Mouse (Mus musculus): Measurements from ENCODE around the gene Defa23. TPM values are rescaled to one million over a fixed set of nuclear protein-coding genes. Genes with fewer than 3 reads are reported as not detected.
"Not testable (repeated sequence)": the region's sequence is repeated elsewhere in the genome, so short reads cannot be mapped to it uniquely, and the experiment has no call there.

Gene Defa23
- polyA plus RNA-seq (2014; fragmentation: Nextera tagmentation; extraction: Ambion mirVana): not detected in 2 replicates

- not testable (repeated sequence) for ATAC-seq (ENCODE audit: low read depth); H3K4me2 ChIP-seq (ENCODE audit: low read depth, low read length); H3K36me3 ChIP-seq (ENCODE audit: control insufficient read depth, insufficient read depth, low read length); H3K27ac ChIP-seq (replicated peaks; ENCODE audit: low read depth, low read length); H3K9ac ChIP-seq (ENCODE audit: low read depth, low read length); H3K27me3 ChIP-seq (replicated peaks; ENCODE audit: control insufficient read depth, insufficient read depth, low read length); H3K4me3 ChIP-seq (ENCODE audit: low read depth, low read length); H3K4me1 ChIP-seq (ENCODE audit: control insufficient read depth, insufficient read depth, low read length); H3K9me3 ChIP-seq (ENCODE audit: control insufficient read depth, low read length); DNase-seq (ENCODE audit: low spot score)
- no CpG with 5 or more reads among the region's 1 CpGs for WGBS
These were observed at the start of gene Defa23 for GRCm38 (mm10) chr8:21054747-21055146. Gene Defa23 (plus strand): TSS chr8:21055047.

DNA sequence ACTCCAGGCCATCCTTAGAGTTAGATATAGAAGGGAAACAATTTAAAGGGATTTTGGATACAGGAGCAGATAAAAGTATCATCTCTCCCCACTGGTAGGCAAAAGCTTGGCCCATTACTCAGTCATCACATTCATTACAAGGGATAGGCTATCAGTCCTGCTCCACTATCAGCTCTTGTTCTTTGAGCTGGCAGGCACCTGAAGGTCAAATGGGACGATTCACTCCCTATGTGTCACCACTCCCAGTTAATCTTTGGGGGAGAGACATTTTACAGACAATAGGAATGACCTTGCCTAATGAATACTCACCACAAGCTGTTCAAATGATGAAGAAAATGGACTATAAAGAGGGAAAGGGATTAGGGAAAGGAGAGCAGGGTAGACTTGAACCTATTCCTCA, 48.0 kb upstream of the Defa23 start:
- ATAC-seq (ENCODE audit: low read depth): no peak
- H3K27me3 ChIP-seq (replicated peaks; ENCODE audit: control insufficient read depth, insufficient read depth, low read length): no peaks in the 10 kb centered on the region
- 16% methylated on average over 1 of the region's 1 CpGs for WGBS
- H3K4me1 ChIP-seq (ENCODE audit: control insufficient read depth, insufficient read depth, low read length): no peaks in the 10 kb centered on the region
- no peak overlapping the region for H3K4me2 ChIP-seq (ENCODE audit: low read depth, low read length)
- no peaks in the 10 kb centered on the region for H3K36me3 ChIP-seq (ENCODE audit: control insufficient read depth, insufficient read depth, low read length)
- no peak for DNase-seq (ENCODE audit: low spot score)
- H3K4me3 ChIP-seq (ENCODE audit: low read depth, low read length): no peak overlapping the region
- H3K9ac ChIP-seq (ENCODE audit: low read depth, low read length): no peak overlapping the region
- 0 out of 2 replicates have a peak, but pooled peaks cover 4% of the 10 kb centered on the region for H3K9me3 ChIP-seq (ENCODE audit: control insufficient read depth, low read length)
- H3K27ac ChIP-seq (replicated peaks; ENCODE audit: low read depth, low read length): no peak overlapping the region

GRCm38 (mm10) chr8:21008578-21008977, 46.3 kb upstream of the Defa23 start:
- not testable (repeated sequence) for H3K9me3 ChIP-seq (ENCODE audit: control insufficient read depth, low read length); H3K4me3 ChIP-seq (ENCODE audit: low read depth, low read length); H3K27ac ChIP-seq (replicated peaks; ENCODE audit: low read depth, low read length); H3K4me1 ChIP-seq (ENCODE audit: control insufficient read depth, insufficient read depth, low read length); H3K9ac ChIP-seq (ENCODE audit: low read depth, low read length); H3K27me3 ChIP-seq (replicated peaks; ENCODE audit: control insufficient read depth, insufficient read depth, low read length); H3K4me2 ChIP-seq (ENCODE audit: low read depth, low read length); DNase-seq (ENCODE audit: low spot score); H3K36me3 ChIP-seq (ENCODE audit: control insufficient read depth, insufficient read depth, low read length); ATAC-seq (ENCODE audit: low read depth)
- WGBS: 45% methylated on average over 6 of the region's 6 CpGs

DNA sequence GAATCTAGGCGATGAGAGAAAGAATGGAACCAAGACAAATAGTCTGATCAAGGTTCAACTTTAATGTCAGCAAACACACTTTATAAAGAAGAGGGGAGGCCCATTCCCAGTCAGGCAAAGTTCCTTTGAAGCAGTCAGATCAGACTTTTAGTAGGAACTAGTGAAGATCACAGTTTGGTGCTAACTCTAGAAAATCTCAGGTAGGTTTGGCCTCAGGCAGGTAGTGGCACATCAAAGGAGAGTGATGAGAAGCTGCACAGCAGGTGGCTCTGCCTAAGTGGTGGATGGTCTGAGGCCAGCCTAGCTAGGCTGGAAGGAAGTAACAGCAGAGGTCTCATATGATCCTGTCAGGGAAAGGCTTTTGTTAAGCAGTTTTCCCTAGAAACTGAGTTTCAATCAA, 44.3 kb upstream of the Defa23 start:
- not testable (repeated sequence) for H3K4me3 ChIP-seq (ENCODE audit: low read depth, low read length); DNase-seq (ENCODE audit: low spot score); H3K4me1 ChIP-seq (ENCODE audit: control insufficient read depth, insufficient read depth, low read length); H3K4me2 ChIP-seq (ENCODE audit: low read depth, low read length); H3K9me3 ChIP-seq (ENCODE audit: control insufficient read depth, low read length); H3K9ac ChIP-seq (ENCODE audit: low read depth, low read length); H3K27ac ChIP-seq (replicated peaks; ENCODE audit: low read depth, low read length); ATAC-seq (ENCODE audit: low read depth); H3K27me3 ChIP-seq (replicated peaks; ENCODE audit: control insufficient read depth, insufficient read depth, low read length); H3K36me3 ChIP-seq (ENCODE audit: control insufficient read depth, insufficient read depth, low read length)
- 79% methylated on average over 1 of the region's 1 CpGs for WGBS

- DNase-seq (ENCODE audit: low spot score); H3K27ac ChIP-seq (replicated peaks; ENCODE audit: low read depth, low read length); H3K9me3 ChIP-seq (ENCODE audit: control insufficient read depth, low read length); H3K27me3 ChIP-seq (replicated peaks; ENCODE audit: control insufficient read depth, insufficient read depth, low read length); H3K36me3 ChIP-seq (ENCODE audit: control insufficient read depth, insufficient read depth, low read length); H3K4me2 ChIP-seq (ENCODE audit: low read depth, low read length); H3K9ac ChIP-seq (ENCODE audit: low read depth, low read length); ATAC-seq (ENCODE audit: low read depth); H3K4me1 ChIP-seq (ENCODE audit: control insufficient read depth, insufficient read depth, low read length); H3K4me3 ChIP-seq (ENCODE audit: low read depth, low read length): not testable (repeated sequence)
- WGBS: no CpG with 5 or more reads among the region's 1 CpGs
These were observed 29.6 kb upstream of the Defa23 start, which contains the start of gene Defa21 for GRCm38 (mm10) chr8:21025245-21025644. Gene Defa21 (plus strand): TSS chr8:21025545.

- H3K36me3 ChIP-seq (ENCODE audit: control insufficient read depth, insufficient read depth, low read length); H3K4me2 ChIP-seq (ENCODE audit: low read depth, low read length); H3K4me1 ChIP-seq (ENCODE audit: control insufficient read depth, insufficient read depth, low read length); H3K9me3 ChIP-seq (ENCODE audit: control insufficient read depth, low read length); H3K27me3 ChIP-seq (replicated peaks; ENCODE audit: control insufficient read depth, insufficient read depth, low read length); DNase-seq (ENCODE audit: low spot score); H3K27ac ChIP-seq (replicated peaks; ENCODE audit: low read depth, low read length); ATAC-seq (ENCODE audit: low read depth); H3K4me3 ChIP-seq (ENCODE audit: low read depth, low read length); H3K9ac ChIP-seq (ENCODE audit: low read depth, low read length): not testable (repeated sequence)
- WGBS: 60% methylated on average over 1 of the region's 1 CpGs
These were observed 9.9 kb downstream of the Defa23 start, which contains the start of gene Defa35 for GRCm38 (mm10) chr8:21064738-21065137. Gene Defa35 (plus strand): TSS chr8:21065038.

- ATAC-seq (ENCODE audit: low read depth); H3K27me3 ChIP-seq (replicated peaks; ENCODE audit: control insufficient read depth, insufficient read depth, low read length); DNase-seq (ENCODE audit: low spot score); H3K9me3 ChIP-seq (ENCODE audit: control insufficient read depth, low read length); H3K4me2 ChIP-seq (ENCODE audit: low read depth, low read length); H3K9ac ChIP-seq (ENCODE audit: low read depth, low read length); H3K36me3 ChIP-seq (ENCODE audit: control insufficient read depth, insufficient read depth, low read length); H3K4me3 ChIP-seq (ENCODE audit: low read depth, low read length); H3K27ac ChIP-seq (replicated peaks; ENCODE audit: low read depth, low read length); H3K4me1 ChIP-seq (ENCODE audit: control insufficient read depth, insufficient read depth, low read length): not testable (repeated sequence)
These were observed 29.3 kb downstream of the Defa23 start, which contains the start of gene Defa25 for GRCm38 (mm10) chr8:21084142-21084541. Gene Defa25 (plus strand): TSS chr8:21084442.

- ATAC-seq (ENCODE audit: low read depth) (no peak), DNase-seq (ENCODE audit: low spot score) (no peak)
- H3K4me3 ChIP-seq (ENCODE audit: low read depth, low read length): no peak overlapping the region
- no peaks in the 10 kb centered on the region for H3K4me1 ChIP-seq (ENCODE audit: control insufficient read depth, insufficient read depth, low read length)
- 50% methylated on average over 4 of the region's 4 CpGs for WGBS
- no peak overlapping the region for H3K27ac ChIP-seq (replicated peaks; ENCODE audit: low read depth, low read length)
- no peak overlapping the region for H3K9ac ChIP-seq (ENCODE audit: low read depth, low read length)
- no peaks in the 10 kb centered on the region for H3K36me3 ChIP-seq (ENCODE audit: control insufficient read depth, insufficient read depth, low read length)
- no peak overlapping the region for H3K4me2 ChIP-seq (ENCODE audit: low read depth, low read length)
- no peaks in the 10 kb centered on the region for H3K27me3 ChIP-seq (replicated peaks; ENCODE audit: control insufficient read depth, insufficient read depth, low read length)
- H3K9me3 ChIP-seq (ENCODE audit: control insufficient read depth, low read length): no peaks in the 10 kb centered on the region
These were observed 38.3 kb downstream of the Defa23 start for GRCm38 (mm10) chr8:21093106-21093505.

- WGBS: no CpG with 5 or more reads among the region's 2 CpGs
- not testable (repeated sequence) for H3K36me3 ChIP-seq (ENCODE audit: control insufficient read depth, insufficient read depth, low read length); H3K27me3 ChIP-seq (replicated peaks; ENCODE audit: control insufficient read depth, insufficient read depth, low read length); H3K27ac ChIP-seq (replicated peaks; ENCODE audit: low read depth, low read length); ATAC-seq (ENCODE audit: low read depth); H3K4me2 ChIP-seq (ENCODE audit: low read depth, low read length); H3K4me3 ChIP-seq (ENCODE audit: low read depth, low read length); H3K9me3 ChIP-seq (ENCODE audit: control insufficient read depth, low read length); H3K9ac ChIP-seq (ENCODE audit: low read depth, low read length); DNase-seq (ENCODE audit: low spot score); H3K4me1 ChIP-seq (ENCODE audit: control insufficient read depth, insufficient read depth, low read length)
These were observed 41.1 kb downstream of the Defa23 start, which contains the start of gene Gm14851 for GRCm38 (mm10) chr8:21095950-21096349. Gene Gm14851 (minus strand): TSS chr8:21096050.
